In genomic region chr11:53481088-53481730, GRCm38 (mm10) we compare ENCODE assay signal across 28 mouse cellular contexts. TPM values are rescaled to one million over a fixed set of nuclear protein-coding genes. Genes with fewer than 3 reads are reported as not detected.
DNase-seq lines count a peak whose midpoint lies in the region; ATAC-seq and TF ChIP-seq lines count a peak whose summit lies in the region.
"Had no signal": no experiment of that assay in that cellular context is flagged by ENCODE, and none has a peak within 500 bp of the region (broad histone marks: within the 10 kb centered on the region; RNA-seq: fewer than 3 reads in every experiment).

No protein-coding gene starts in this region.

- peak overlapping the region; percentile 27; the same call in 1 of the 2 replicates for H3K27ac ChIP-seq in spleen, adult 2 months (ENCODE audit: insufficient read depth, low read length)
- peak overlapping the region; percentile 99 for H3K27ac ChIP-seq in liver, embryonic 12.5 days
- H3K27ac ChIP-seq: forebrain, embryonic 13.5 days; heart, embryonic 10.5 days; hindbrain, embryonic 12.5 days; kidney, embryonic 15.5 days; limb, embryonic 15.5 days had no signal

- peak overlapping the region; percentile 47 for H3K9ac ChIP-seq in liver, embryonic 12.5 days
- H3K9ac ChIP-seq: forebrain, embryonic 13.5 days; hindbrain, embryonic 12.5 days; kidney, embryonic 15.5 days; limb, embryonic 15.5 days had no signal

- peak; percentile 84 for ATAC-seq in liver, embryonic 12.5 days
- peak; percentile 75 for ATAC-seq in megakaryocyte-erythroid progenitor cell, adult 5-6 weeks (replicated peaks; ENCODE audit: low FRiP score, low TSS enrichment, poor library complexity, severe bottlenecking)
- no peak for ATAC-seq in activated CD4-positive, CD25-positive, alpha-beta regulatory T cell, adult 4 months
- ATAC-seq: forebrain, embryonic 13.5 days; lung, postnatal 0 days; Patski had no signal

- peaks cover 13% of the 10 kb centered on the region for H3K4me1 ChIP-seq in spleen, adult 2 months (ENCODE audit: control insufficient read depth, insufficient read depth, insufficient read length)
- H3K4me1 ChIP-seq in liver, embryonic 12.5 days = peaks cover 72% of the 10 kb centered on the region

- WGBS in spleen, adult 2 months = 73% methylated on average over 4 of the region's 4 CpGs
- WGBS in liver, embryonic 12.5 days (ENCODE audit: insufficient replicate concordance) = 31% methylated on average over 4 of the region's 4 CpGs

- TF ChIP-seq CTCF in spleen, adult 2 months (IDR thresholded peaks at IDR 0.05; ENCODE audit: extremely low read depth, insufficient read depth, insufficient read length, insufficient replicate concordance) = no peak

- no peaks in the 10 kb centered on the region for H3K9me3 ChIP-seq in liver, embryonic 12.5 days (replicated peaks)
- H3K9me3 ChIP-seq: heart, embryonic 10.5 days; limb, embryonic 15.5 days had no signal

- TF ChIP-seq POLR2A in spleen, adult 2 months (IDR thresholded peaks at IDR 0.05; ENCODE audit: low read depth, low read length) = no peak

- H3K36me3 ChIP-seq in spleen, adult 2 months (ENCODE audit: control insufficient read depth, insufficient read depth, low read length) = no peaks in the 10 kb centered on the region
- no peaks in the 10 kb centered on the region; the same call in 1 of the 2 replicates for H3K36me3 ChIP-seq in liver, embryonic 12.5 days
- H3K36me3 ChIP-seq: heart, embryonic 10.5 days; hindbrain, embryonic 12.5 days; kidney, embryonic 15.5 days; limb, embryonic 15.5 days had no signal

- H3K4me2 ChIP-seq in liver, embryonic 12.5 days = peak overlapping the region; percentile 88
- H3K4me2 ChIP-seq: forebrain, embryonic 13.5 days; hindbrain, embryonic 12.5 days; kidney, embryonic 15.5 days; limb, embryonic 15.5 days had no signal

- no peak for DNase-seq in spleen, adult 2 months (ENCODE audit: low read depth in 1 of 2, low spot score in 2 of 2)
- no peak for DNase-seq in spleen, adult 18-20 months
- peak; percentile 79 for DNase-seq in c-Kit-positive CD71-positive TER-119-positive erythroid progenitor cells, embryonic 14.5 days (ENCODE audit: low spot score)
- no peak for DNase-seq in ovary, postnatal 14 days (ENCODE audit: low spot score)
- no peak for DNase-seq in thymus, adult 18-20 months
- DNase-seq: adrenal gland, postnatal 14 days; cerebellum, adult 18-20 months; cerebellum, postnatal 25 days; gastrocnemius, postnatal 36 days; heart, postnatal 14 days; layer of hippocampus, postnatal 36 days; thymus, adult 2 months had no signal

- peaks cover 21% of the 10 kb centered on the region for H3K27me3 ChIP-seq in spleen, adult 2 months (ENCODE audit: control insufficient read depth, insufficient read depth, low read length)
- peaks cover 46% of the 10 kb centered on the region for H3K27me3 ChIP-seq in liver, embryonic 12.5 days (replicated peaks)

- no peak overlapping the region for H3K4me3 ChIP-seq in spleen, adult 2 months (ENCODE audit: extremely low read depth, insufficient read depth, insufficient read length)
- peak overlapping the region; percentile 73 for H3K4me3 ChIP-seq in liver, embryonic 12.5 days
- H3K4me3 ChIP-seq: forebrain, embryonic 13.5 days; heart, embryonic 10.5 days; hindbrain, embryonic 12.5 days; kidney, embryonic 15.5 days; limb, embryonic 15.5 days; megakaryocyte, embryonic 14.5 days had no signal

RNA-seq across cellular contexts. Expression of gene Sowaha, which starts 1.1 kb away (rescaled TPM):
- polyA plus RNA-seq in spleen, adult 2 months (2012; rRNA removed) = 10.6 and 13.9 TPM in 2 replicates
- 9.8 and 10.1 TPM in 2 replicates for polyA plus RNA-seq in liver, embryonic 12.5 days (2016; fragmentation: Nextera tagmentation; extraction: Ambion mirVana)
- total RNA-seq in megakaryocyte-erythroid progenitor cell, adult 5-6 weeks (2014; fragmentation: Nextera tagmentation) = 3.9 and 7.0 TPM in 2 replicates
- 3.7 and 4.7 TPM in 2 replicates for total RNA-seq in megakaryocyte-erythroid progenitor cell, adult 5-6 weeks (2017)
- polyA plus RNA-seq in activated CD4-positive, CD25-positive, alpha-beta regulatory T cell, adult 4 months (2017; shearing (Covaris generic)) = not detected
- total RNA-seq: neutrophil, adult 5-6 weeks had no signal
- polyA plus RNA-seq: C2C12, Patski had no signal

RNA-seq across cellular contexts. Expression of gene Gm9945, which starts 1.2 kb away (rescaled TPM):
- polyA plus RNA-seq in spleen, adult 2 months (2012; rRNA removed) = not detected in 2 replicates
- 0.14 and 0.48 TPM in 2 replicates for polyA plus RNA-seq in liver, embryonic 12.5 days (2016; fragmentation: Nextera tagmentation; extraction: Ambion mirVana)
- total RNA-seq in megakaryocyte-erythroid progenitor cell, adult 5-6 weeks (2014; fragmentation: Nextera tagmentation) = not detected in 2 replicates
- not detected in 2 replicates for total RNA-seq in megakaryocyte-erythroid progenitor cell, adult 5-6 weeks (2017)
- not detected for polyA plus RNA-seq in activated CD4-positive, CD25-positive, alpha-beta regulatory T cell, adult 4 months (2017; shearing (Covaris generic))
- total RNA-seq: adrenal gland, postnatal 14 days; gastrocnemius, postnatal 36 days; heart, postnatal 14 days; midbrain, postnatal 0 days; neutrophil, adult 5-6 weeks had no signal
- polyA plus RNA-seq: C2C12; forebrain, embryonic 13.5 days; heart, embryonic 10.5 days; hindbrain, embryonic 12.5 days; kidney, embryonic 15.5 days; limb, embryonic 15.5 days; lung, postnatal 0 days; Patski; thymus, adult 2 months had no signal

RNA-seq across cellular contexts. Expression of gene Gm9837, which starts 10.9 kb away (rescaled TPM):
- polyA plus RNA-seq in spleen, adult 2 months (2012; rRNA removed) = not detected in 2 replicates
- polyA plus RNA-seq in liver, embryonic 12.5 days (2016; fragmentation: Nextera tagmentation; extraction: Ambion mirVana) = not detected in 2 replicates
- total RNA-seq in megakaryocyte-erythroid progenitor cell, adult 5-6 weeks (2014; fragmentation: Nextera tagmentation) = not detected in 2 replicates
- total RNA-seq in megakaryocyte-erythroid progenitor cell, adult 5-6 weeks (2017) = not detected in 2 replicates
- not detected for polyA plus RNA-seq in activated CD4-positive, CD25-positive, alpha-beta regulatory T cell, adult 4 months (2017; shearing (Covaris generic))
- total RNA-seq: adrenal gland, postnatal 14 days; gastrocnemius, postnatal 36 days; heart, postnatal 14 days; left cerebral cortex, postnatal 36 days; midbrain, postnatal 0 days; neutrophil, adult 5-6 weeks had no signal
- polyA plus RNA-seq: C2C12; forebrain, embryonic 13.5 days; frontal cortex, adult 2 months; heart, embryonic 10.5 days; hindbrain, embryonic 12.5 days; kidney, embryonic 15.5 days; limb, embryonic 15.5 days; lung, postnatal 0 days; midbrain, postnatal 0 days; Patski; thymus, adult 2 months had no signal

RNA-seq across cellular contexts. Expression of gene Shroom1, which starts 24.2 kb away (rescaled TPM):
- 0.35 and 0.39 TPM in 2 replicates for polyA plus RNA-seq in spleen, adult 2 months (2012; rRNA removed)
- 1.9 and 2.0 TPM in 2 replicates for polyA plus RNA-seq in liver, embryonic 12.5 days (2016; fragmentation: Nextera tagmentation; extraction: Ambion mirVana)
- total RNA-seq in megakaryocyte-erythroid progenitor cell, adult 5-6 weeks (2014; fragmentation: Nextera tagmentation) = not detected in 2 replicates
- total RNA-seq in megakaryocyte-erythroid progenitor cell, adult 5-6 weeks (2017) = not detected in 2 replicates
- under 1 TPM in 1 of 2 experiments, not detected in 1; 0.36 TPM for polyA plus RNA-seq in activated CD4-positive, CD25-positive, alpha-beta regulatory T cell, adult 4 months (2017; shearing (Covaris generic))
- total RNA-seq: neutrophil, adult 5-6 weeks had no signal
- polyA plus RNA-seq: Patski had no signal

RNA-seq across cellular contexts. Expression of gene Gm10447, which starts 24.3 kb away (rescaled TPM):
- polyA plus RNA-seq in spleen, adult 2 months (2012; rRNA removed) = 0.04 TPM in 1 of 2 replicates, not detected in the other
- polyA plus RNA-seq in liver, embryonic 12.5 days (2016; fragmentation: Nextera tagmentation; extraction: Ambion mirVana) = 0.05 and 0.10 TPM in 2 replicates
- not detected in 2 replicates for total RNA-seq in megakaryocyte-erythroid progenitor cell, adult 5-6 weeks (2014; fragmentation: Nextera tagmentation)
- total RNA-seq in megakaryocyte-erythroid progenitor cell, adult 5-6 weeks (2017) = not detected in 2 replicates
- under 1 TPM in 1 of 2 experiments, not detected in 1; 0.33 TPM for polyA plus RNA-seq in activated CD4-positive, CD25-positive, alpha-beta regulatory T cell, adult 4 months (2017; shearing (Covaris generic))
- total RNA-seq: adrenal gland, postnatal 14 days; gastrocnemius, postnatal 36 days; heart, postnatal 14 days; midbrain, postnatal 0 days; neutrophil, adult 5-6 weeks had no signal
- polyA plus RNA-seq: C2C12; forebrain, embryonic 13.5 days; kidney, embryonic 15.5 days; lung, postnatal 0 days; Patski had no signal

Comparison
In these comparisons a context has a peak if more than half of its experiments do, and no peak if none do; other contexts are left out.
1. RNA of gene Sowaha, which starts 1.1 kb away (polyA plus RNA-seq): 10.6 to 13.9 TPM in spleen, adult 2 months and 9.8 to 10.1 TPM in liver, embryonic 12.5 days; not detected in activated CD4-positive, CD25-positive, alpha-beta regulatory T cell, adult 4 months; every median in the first group is over 10 times any median in the second.